Mouse (Mus musculus): ENCODE measurements around the gene Ephx4.
"Not testable (repeated sequence)": the region's sequence is repeated elsewhere in the genome, so short reads cannot be mapped to it uniquely, and the experiment has no call there.

The Ephx4 gene

DNA sequence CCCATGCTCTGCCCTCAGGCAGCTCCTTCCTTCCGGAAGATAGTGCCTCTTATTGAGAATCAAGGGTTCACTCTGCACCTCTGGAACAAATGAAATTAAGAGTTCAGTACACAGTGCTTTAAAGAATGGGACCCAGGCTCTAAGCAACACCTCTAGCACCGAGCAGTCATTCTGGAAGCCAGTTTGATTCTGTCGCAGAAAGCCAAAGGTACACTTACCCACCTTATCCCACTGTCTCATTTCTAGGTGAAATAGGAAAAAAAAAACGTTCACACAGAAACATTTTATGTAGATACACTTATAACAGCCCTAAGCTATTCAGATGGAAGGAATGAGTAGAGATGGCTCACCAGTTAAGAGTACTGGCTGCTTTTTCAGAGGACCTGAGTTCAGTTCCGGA, at the start of gene Ephx4:
TSS of gene Ephx4 (plus strand) at position 301 of the 400 bp plus-strand sequence.
- no peak for DNase-seq (ENCODE audit: low read depth, low spot score)

DNA sequence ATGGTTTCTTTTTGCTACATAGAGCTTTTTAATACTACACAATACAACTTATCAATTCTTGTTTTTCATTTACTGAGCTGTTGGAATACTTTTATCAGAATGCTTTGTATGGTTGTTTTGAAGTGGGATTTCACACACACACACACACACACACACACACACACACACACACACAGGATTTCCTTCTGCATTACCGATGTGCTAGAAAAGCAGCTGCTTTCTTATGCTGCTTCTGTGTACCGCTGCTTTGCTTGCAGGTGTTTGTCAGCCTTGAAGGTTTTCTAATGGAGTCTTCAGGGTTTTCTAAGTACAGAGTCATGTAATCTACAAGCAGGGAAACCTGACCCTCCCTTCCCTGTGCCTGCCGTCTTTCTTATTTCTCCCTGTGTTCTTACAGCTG, 48.6 kb upstream of the Ephx4 start:
- no peak for DNase-seq (ENCODE audit: low read depth, low spot score)

DNA sequence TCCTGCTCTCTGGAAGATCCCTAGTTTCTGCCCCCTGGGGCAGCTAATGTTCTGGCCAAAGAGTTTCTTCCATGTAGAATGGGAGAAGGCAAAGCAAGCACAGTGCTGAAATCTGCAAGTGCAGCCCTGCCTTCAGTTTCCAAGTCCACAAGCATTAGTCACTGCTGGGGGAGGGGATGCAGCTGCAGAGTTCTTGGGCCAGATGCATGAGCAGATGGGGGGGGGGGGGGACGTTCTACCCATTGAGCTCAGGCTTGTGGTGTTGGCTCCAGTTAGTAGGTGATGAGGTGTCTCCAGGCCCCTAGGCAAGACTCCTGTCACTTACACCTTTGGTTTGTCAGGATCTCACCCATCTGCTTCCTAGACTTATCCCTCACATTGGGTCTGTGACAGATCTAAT, 46.7 kb upstream of the Ephx4 start:
- no peak for DNase-seq (ENCODE audit: low read depth, low spot score)

DNA sequence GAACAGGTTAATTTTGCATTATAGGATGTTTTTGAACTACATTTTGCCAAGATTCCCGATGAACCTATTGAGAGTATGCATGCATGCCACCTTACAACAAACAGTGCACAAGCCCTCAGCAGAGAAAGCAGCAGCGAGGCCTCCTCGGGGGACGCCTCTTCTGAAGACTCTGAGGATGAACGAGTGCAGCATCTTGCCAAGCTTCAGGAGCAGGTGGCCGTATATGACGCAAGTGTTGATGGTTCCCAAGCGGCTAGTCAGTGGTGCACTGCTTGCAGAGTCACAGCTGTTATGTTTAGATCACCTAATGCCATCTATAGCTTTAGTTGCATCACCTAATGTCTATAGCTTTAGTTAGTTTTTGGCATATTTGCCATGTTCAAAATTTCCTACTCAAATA, 44.8 kb upstream of the Ephx4 start:
- DNase-seq (ENCODE audit: low read depth, low spot score) = no peak

DNA sequence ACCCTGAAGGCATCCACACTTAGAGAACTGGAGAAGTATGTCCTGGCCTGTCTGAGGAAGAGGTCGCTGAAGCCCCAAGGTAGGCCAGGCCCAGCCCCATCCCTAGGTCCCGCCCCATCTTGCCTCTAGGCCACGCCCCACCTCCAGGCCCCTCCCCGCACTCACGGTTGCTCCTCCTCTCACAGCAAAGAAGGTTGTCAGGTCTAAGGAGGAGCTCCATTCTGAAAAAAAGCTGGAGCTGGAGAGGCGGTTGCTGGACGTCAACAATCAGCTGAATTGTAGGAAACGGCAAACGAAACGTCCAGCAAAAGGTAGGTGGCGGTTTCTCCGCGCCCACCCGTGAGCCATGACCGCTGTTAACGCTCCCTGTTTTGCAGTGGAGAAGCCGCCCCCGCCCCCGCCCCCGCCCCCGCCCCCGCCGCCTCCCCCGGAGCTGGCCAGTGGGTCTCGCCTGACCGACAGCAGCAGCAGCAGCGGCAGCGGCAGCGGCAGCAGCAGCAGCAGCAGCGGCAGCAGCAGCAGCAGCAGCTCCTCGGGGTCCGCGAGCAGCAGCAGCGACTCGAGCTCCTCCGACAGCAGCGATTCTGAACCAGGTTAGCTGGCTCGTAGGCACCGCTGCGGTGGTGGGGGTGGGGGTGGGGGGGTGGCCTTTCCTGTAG, 43.0 kb upstream of the Ephx4 start:
- DNase-seq (ENCODE audit: low read depth, low spot score) = peak; percentile 90

DNA sequence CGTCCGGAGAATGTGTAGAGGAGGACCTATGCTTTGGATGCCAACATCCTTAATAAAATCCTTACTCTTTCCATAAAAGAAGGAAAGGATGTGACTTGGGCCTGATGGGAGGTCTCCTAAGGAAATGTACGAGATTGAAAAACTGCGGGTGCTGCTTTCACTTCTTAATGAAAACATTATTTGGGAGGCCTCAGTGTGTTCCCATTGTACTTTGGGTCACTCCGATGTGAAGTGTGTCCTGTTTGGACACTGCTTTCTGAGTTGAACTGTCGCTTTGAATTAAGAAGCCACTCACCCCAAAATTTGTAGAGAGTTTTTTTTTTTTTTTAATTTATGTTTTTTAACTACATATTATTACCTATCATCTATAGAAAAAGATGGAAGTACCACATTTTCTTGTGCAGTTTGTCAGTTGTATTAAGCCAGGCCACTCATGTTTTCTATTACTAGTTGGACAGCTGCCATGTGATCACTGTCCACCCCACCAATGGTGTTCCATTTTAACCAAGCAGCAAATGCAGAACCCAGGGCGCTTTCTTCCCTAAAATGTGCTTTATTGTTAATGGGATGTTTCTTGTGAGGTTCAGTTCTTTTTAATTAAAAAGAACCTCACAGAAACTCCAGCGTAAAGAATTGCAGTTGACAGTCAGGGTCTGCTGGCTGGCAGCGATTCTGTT, 42.3 kb upstream of the Ephx4 start:
- no peak for DNase-seq (ENCODE audit: low read depth, low spot score)

DNA sequence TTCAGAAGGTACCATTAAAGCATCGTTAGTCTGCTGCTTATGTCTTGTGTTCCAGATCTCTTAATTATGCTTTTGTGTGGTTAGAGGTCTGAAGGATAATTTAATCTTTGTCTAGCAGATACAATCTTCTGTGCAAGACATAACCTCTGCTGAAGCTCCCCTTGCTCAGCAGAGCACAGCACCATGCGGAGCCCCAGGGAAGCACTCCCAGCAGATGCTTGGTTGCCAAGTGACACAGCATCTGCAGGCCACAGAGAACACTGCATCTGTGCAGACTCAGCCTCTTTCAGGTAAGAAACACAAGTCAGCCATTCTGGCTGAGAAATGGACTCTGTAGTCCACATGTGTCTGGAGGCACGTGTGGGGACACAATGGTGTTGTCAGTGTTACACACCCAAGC, 32.5 kb upstream of the Ephx4 start:
- no peak for DNase-seq (ENCODE audit: low read depth, low spot score)

DNA sequence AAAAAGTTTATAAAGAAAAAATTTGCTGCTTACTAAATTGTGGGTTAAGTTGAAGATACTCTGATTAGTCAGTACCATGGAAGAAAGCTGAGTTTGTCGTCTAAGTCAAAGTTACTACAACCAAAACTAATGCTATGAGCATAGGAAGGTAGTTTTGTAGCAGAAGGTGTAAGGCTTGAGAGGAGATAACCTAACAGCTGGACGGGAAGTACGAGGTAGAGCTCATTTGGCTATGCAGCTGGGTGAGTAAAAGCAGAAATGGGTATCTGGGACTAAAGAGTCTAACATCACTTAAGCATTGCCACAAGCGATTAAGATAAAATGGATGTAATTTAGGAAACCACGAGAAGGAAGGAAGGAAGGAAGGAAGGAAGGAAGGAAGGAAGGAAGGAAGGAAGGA, 31.2 kb upstream of the Ephx4 start:
- no peak for DNase-seq (ENCODE audit: low read depth, low spot score)

DNA sequence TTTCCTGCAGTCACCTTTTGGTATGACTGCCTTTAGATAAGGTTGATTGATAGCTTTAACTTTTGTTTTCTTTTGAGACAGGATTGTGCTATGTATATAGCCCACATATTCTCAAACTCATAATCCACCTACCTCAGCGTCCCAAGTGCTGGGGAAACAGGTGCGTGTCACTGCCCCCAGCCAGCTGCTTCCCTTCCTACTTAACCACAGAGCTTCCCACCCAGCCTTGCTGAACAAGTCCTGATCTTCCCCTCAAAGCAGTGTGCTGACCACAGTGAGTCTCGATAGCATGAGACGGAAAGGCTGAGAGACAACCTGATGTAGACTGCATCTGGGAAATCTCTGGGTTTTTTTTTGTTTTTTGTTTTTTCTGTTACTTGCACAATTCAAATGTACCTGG, 29.3 kb upstream of the Ephx4 start:
- no peak for DNase-seq (ENCODE audit: low read depth, low spot score)

DNA sequence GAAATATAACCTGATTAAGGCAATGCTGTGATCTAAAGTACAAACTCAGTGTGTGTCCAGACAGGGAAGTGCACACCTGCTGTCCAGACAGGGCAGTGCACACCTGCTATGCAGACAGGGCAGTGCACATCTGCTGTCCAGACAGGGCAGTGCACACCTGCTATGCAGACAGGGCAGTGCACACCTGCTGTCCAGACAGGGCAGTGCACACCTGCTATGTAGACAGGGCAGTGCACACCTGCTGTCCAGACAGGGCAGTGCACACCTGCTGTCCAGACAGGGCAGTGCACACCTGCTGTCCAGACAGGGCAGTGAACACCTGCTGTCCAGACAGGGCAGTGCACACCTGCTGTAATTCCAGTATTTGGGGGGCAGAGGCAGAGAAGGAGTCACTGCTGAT, 16.1 kb upstream of the Ephx4 start:
- DNase-seq (ENCODE audit: low read depth, low spot score) = not testable (repeated sequence)

DNA sequence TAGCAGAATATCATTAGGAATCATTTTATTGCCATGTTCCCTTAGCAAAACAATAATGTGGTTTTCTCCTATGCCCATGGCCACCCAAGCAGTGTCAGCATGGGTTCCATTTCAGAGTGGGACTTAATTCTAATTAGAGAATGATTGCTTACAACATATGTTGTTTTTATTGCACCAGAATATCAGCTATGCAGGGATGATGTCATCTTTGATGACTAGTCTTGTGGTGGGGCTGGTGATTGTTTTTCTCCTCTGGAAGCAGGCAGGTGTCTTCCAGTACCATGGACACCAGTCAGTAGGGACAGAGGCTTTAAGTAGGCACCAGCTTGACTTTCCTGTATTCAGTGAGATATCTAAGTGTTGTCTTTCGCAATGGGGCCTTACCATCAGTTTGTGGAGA, 14.7 kb upstream of the Ephx4 start:
- DNase-seq (ENCODE audit: low read depth, low spot score) = no peak

DNA sequence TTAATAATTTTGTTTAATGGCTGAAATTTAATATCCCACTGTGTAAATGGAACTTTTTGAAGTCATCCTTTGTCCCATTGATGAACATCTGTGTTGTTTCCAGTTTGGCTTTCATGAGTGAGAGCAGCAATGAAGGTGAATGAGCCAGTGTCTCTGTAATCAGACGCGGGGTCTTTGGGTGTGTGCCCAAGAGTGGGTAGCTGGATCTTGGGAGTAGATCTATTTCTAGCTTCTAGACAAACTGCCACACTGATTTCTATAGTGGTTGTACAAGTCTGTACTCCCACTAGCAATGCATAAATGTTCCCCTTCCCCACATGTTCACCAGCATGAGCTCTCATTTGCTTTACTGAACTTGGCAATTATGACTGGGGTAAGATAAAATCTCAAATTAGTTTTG, 13.2 kb upstream of the Ephx4 start:
- no peak for DNase-seq (ENCODE audit: low read depth, low spot score)

DNA sequence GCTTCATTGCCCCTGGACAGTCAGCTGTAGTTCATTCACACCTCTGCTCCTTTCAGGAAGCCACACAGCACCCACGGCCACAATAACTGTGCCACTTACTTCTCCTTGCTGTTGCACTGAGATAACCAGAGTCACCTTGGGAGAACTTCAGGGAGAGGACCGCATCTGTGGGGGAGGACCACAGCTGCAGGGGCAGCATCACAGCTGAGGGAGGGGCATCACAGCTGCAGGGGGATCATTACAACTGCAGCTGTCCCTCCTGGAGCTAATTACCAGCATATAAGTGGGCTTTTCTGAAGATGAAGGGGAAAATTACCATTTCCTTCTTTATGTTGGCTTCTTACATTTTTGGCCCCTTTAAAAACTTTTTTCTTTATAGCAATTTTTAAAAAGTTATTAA, 8.1 kb upstream of the Ephx4 start:
- DNase-seq (ENCODE audit: low read depth, low spot score) = no peak

DNA sequence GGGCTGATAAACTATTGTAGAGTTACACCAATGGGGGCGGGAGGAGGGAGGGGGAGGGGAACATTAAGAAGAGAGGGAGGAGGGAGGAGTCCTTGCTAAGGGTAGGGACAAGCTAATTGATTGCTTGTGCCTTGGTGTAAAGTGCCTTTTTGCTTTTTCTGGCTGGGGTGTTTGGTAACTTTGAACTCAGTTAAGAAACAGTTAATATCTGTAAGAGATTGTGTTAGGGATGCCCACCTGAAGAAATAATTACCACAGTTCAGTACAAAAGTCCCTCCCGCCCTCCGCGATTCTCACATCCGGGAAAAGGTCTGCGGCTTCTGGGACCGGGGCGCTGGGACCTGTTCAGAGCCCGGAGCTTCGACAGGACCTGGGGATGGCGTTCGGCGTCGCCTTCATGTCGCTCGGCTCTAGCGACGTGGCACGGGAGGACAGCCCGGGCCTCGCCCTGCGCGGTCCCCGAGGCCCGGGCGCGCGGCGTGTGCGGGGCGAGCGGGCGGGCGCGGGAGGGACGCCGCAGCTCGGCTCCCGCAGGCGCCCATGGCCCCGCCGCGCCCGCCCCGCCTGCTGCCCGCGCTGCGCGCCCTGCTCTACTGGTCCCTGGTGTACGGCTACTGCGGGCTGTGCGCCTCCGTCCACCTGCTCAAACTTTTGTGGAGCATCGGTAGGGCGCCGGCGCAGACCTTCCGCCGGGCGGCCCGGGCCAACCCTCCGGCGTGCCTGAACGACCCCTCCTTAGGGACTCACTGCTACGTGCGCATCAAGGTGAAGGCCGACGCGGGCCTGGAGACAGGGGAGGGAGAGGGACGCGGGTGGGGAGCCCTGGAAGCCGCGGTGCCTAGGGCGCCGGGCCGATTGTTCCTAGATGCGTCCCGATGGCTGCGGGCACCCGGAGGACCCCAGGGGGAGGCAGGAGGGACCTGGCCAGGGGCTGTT, 743 bp downstream of the Ephx4 start:
- DNase-seq (ENCODE audit: low read depth, low spot score) = peak; percentile 73

DNA sequence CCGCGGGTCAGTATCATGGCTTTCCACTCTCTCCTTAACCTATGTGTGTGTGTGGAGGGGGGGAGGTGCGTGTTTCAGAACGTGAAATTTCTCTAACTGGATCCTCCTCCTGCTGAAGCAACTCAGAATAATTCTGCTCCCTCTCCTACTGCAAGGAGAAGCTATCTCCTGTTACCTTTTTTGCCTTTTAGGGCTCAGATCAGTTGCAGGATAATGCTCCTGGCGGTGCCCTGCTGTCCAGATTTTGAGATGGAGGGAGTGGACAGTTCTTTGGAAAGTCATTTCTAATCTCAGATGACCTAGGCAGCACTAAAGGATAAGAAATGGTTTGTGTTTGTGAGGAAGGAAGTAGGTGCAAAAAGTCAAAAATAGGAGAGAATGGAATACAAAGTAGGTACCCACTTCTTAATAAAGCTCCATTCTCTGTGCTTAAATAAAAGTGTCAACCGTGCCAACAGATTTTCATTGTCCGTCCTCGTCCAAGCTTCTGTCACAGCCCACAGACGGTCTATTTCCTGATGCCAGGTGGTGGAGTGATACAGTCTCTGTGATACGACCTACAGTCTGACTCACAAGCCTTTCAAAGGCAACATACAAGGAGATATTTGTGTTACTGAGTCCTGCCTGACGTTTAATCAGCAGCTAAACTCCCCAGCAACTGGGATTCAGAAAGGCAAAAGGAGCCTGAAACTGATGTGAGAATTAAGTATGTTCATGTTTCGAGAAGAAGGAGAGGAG, 1.6 kb downstream of the Ephx4 start:
- DNase-seq (ENCODE audit: low read depth, low spot score) = no peak

DNA sequence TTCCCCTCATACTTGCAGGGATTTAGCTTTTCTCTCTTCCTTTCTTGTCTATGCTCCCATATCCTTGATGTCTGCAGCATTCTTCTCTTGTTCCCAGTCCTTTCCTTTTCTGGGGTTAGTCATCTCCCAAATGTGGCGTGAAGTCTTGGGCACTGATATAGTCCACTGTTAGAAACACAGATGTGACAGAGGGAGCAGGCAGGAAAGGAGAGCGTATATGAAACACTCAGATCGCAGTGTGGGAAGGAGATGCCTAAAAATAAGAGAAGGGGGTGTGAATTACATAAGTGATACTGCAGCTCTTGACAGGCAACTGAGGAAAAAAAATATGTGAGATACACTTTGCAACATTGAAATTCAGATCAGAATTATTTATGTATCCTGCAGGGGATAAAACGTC, 2.8 kb downstream of the Ephx4 start:
- DNase-seq (ENCODE audit: low read depth, low spot score) = no peak

DNA sequence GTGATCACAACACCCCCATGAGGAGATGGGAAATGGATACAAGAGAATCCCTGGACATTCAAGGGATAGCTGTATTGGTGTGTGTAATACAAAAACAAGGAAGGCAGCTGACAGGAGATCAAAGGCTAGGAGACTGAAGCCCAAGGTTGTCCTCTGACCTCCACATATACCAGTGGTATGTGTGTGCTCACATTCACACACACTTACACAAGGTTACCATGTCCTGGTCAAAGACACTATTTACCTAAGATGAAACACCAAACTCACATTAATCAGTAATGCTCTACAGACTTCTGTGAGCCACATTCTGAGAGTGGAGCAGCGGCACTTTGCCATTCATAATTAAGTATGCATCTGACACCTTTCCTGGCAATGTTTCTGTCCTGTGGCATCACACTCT, 7.8 kb downstream of the Ephx4 start:
- no peak for DNase-seq (ENCODE audit: low read depth, low spot score)

DNA sequence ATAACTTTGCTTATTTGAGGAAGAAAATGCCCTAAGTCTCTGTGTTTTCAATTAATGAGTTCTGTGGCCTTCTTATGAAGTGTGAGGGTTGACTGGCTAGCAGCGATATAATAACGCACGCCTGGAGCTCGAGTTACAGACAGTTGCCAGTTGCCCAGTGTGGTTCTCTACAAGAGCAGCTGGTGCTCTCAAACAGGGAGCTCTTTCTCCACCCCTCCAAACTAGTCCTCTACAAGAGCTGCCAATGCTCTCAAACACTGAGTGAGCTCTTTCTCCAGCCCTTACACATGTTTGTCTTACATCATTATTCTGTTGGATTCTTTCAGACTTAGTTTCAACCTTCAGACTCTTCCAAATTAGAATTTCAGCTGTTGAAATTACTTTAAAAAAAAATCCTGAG, 8.8 kb downstream of the Ephx4 start:
- DNase-seq (ENCODE audit: low read depth, low spot score) = no peak

DNA sequence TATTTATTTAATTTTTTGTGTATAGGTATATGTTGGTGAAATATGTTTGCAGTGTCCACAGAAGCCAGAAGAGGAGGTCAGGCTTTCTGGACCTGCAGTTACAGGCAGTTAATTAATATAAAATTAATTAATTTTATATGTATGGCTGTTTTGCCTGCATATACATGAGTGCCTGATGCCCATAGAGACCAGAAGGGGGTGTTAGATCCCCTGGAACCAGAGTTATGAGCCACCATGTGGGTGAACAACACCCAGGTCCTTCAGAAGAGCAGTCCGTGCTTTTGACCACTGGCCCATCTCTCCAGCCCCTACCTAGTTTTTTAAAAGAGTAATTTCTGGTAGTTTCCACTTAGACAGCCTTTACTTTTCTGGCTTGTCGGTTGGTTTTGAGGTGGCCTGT, 9.7 kb downstream of the Ephx4 start:
- no peak for DNase-seq (ENCODE audit: low read depth, low spot score)

DNA sequence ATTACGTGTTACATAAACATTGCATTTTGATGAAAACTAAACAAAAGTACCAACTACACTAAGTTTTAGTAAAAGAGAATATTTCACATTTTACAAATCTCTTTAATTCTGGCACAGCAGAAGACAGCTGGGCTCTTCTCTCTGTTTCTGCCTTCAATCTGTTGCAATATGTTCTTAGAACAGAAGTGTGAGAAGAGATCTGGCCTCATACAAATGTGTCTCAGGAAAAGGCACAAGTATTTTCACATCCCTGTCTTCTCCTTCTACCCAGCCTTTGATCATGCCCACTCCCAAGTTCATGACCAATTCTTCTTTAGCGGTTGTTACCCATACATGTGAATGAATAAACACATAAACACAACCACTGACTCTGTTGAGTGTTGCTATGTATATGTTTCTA, 12.6 kb downstream of the Ephx4 start:
- no peak for DNase-seq (ENCODE audit: low read depth, low spot score)

DNA sequence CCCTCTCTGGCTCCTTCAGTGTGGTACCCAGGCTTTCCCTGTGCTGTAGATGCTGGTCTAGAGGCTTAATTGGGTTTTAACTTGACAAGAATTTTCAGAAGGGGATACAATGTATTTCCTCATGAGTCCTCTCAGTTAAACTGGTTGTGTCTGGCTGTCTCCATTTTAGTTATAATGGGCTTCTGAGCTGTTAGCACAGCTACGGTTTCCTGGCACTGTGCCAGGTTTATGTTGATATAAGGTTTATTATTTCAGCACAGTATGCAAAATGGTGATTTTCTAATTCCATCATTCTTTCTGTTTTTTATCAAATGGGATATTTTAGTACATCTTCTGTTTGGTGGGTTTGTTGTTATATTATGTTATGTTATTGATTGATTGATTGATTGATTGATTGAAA, 19.1 kb downstream of the Ephx4 start:
- DNase-seq (ENCODE audit: low read depth, low spot score) = no peak

DNA sequence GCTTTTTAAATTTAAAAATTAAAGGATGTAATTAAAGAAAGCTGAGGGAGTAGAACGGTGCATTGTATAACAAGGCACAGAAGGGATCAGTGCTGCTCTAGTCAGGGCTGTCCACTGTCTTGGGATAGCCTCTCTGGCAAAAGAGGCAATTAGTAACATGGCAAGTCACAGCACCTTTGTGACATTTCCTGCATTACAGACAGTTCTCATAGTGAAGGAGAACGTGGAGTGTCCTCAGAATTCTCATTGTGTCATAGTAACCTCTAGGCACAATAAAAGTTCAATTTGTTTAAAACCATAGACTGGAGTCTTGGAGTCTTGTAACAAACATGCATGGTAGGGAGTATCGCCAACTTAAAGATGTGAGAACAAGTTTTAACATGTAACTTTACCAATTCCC, 28.7 kb downstream of the Ephx4 start, which contains the start of gene Lpcat2b:
TSS of gene Lpcat2b (plus strand) at position 301 of the 400 bp plus-strand sequence.
- no peak for DNase-seq (ENCODE audit: low read depth, low spot score)

Data from R1 (cell line).